8 mouse cellular contexts compared by ENCODE assay signal in genomic region chrX:162829203-162829708, GRCm38 (mm10). TPM values are rescaled to one million over a fixed set of nuclear protein-coding genes. Genes with fewer than 3 reads are reported as not detected.
DNase-seq lines count a peak whose midpoint lies in the region; ATAC-seq and TF ChIP-seq lines count a peak whose summit lies in the region.

TSS of gene Txlng (minus strand) at chrX:162829454.

- TF ChIP-seq EP300 in liver, postnatal 0 days (IDR thresholded peaks at IDR 0.05; ENCODE audit: low read depth): no peak

- intact Hi-C loops in heart, postnatal 10 days (cut with DNase I): no loop called here

- no peak for TF ChIP-seq CTCF in E14TG2a.4 (conservative IDR thresholded peaks at IDR 0.05; ENCODE audit: low read length)
- no peak for TF ChIP-seq CTCF in liver, postnatal 0 days (IDR thresholded peaks at IDR 0.05; ENCODE audit: low read depth)

- peaks cover 32% of the 10 kb centered on the region for H3K36me3 ChIP-seq in E14TG2a.4 (ENCODE audit: insufficient read depth, low read length)
- H3K36me3 ChIP-seq in forebrain, embryonic 12.5 days (replicated peaks): no peaks in the 10 kb centered on the region
- no peaks in the 10 kb centered on the region for H3K36me3 ChIP-seq in liver, postnatal 0 days (replicated peaks; ENCODE audit: insufficient read depth, low read length)
- no peaks in the 10 kb centered on the region for H3K36me3 ChIP-seq in neural tube, embryonic 14.5 days (ENCODE audit: control insufficient read depth, insufficient read depth, low read length)

- peak; percentile 98 for ATAC-seq in forebrain, embryonic 12.5 days (ENCODE audit: low FRiP score)
- ATAC-seq in liver, postnatal 0 days: peak; percentile 97
- peak; percentile 98 for ATAC-seq in neural tube, embryonic 14.5 days (ENCODE audit: low read depth)

- H3K9ac ChIP-seq in forebrain, embryonic 12.5 days: peak within 1 kb of the TSS; percentile 69
- peak within 1 kb of the TSS; percentile 68 for H3K9ac ChIP-seq in liver, postnatal 0 days (replicated peaks)
- H3K9ac ChIP-seq in neural tube, embryonic 14.5 days (replicated peaks; ENCODE audit: low read depth, low read length): peak within 1 kb of the TSS; percentile 53

- peaks cover 49% of the 10 kb centered on the region for H3K4me1 ChIP-seq in E14TG2a.4 (replicated peaks; ENCODE audit: low read depth, low read length)
- no peaks in the 10 kb centered on the region for H3K4me1 ChIP-seq in forebrain, embryonic 12.5 days
- H3K4me1 ChIP-seq in liver, postnatal 0 days (ENCODE audit: insufficient read depth): no peaks in the 10 kb centered on the region
- no peaks in the 10 kb centered on the region for H3K4me1 ChIP-seq in neural tube, embryonic 14.5 days (ENCODE audit: control insufficient read depth, insufficient read depth, low read length)

- H3K9me3 ChIP-seq in E14TG2a.4 (ENCODE audit: low read length): no peaks in the 10 kb centered on the region
- no peaks in the 10 kb centered on the region for H3K9me3 ChIP-seq in forebrain, embryonic 12.5 days
- no peaks in the 10 kb centered on the region for H3K9me3 ChIP-seq in liver, postnatal 0 days (ENCODE audit: low read length)
- no peaks in the 10 kb centered on the region for H3K9me3 ChIP-seq in neural tube, embryonic 14.5 days (ENCODE audit: control insufficient read depth, low read length)

- DNase-seq in c-Kit-positive CD71-positive TER-119-positive erythroid progenitor cells, embryonic 14.5 days (ENCODE audit: low spot score): peak; percentile 92
- peak; percentile 96 to 97 for DNase-seq in heart, postnatal 10 days
- peak; percentile 78 for DNase-seq in large intestine, adult 2 months (ENCODE audit: low read depth, low spot score)
- peak; percentile 93 for DNase-seq in liver, postnatal 0 days
- DNase-seq in testis, postnatal 10 days (ENCODE audit: low spot score): peak; percentile 90

- peak within 1 kb of the TSS; percentile 89 for H3K4me3 ChIP-seq in E14TG2a.4 (replicated peaks; ENCODE audit: low read length)
- H3K4me3 ChIP-seq in forebrain, embryonic 12.5 days (replicated peaks): peak within 1 kb of the TSS; percentile 55
- peak within 1 kb of the TSS; percentile 70 for H3K4me3 ChIP-seq in liver, postnatal 0 days (ENCODE audit: low read depth, low read length)
- peak within 1 kb of the TSS; percentile 42 for H3K4me3 ChIP-seq in neural tube, embryonic 14.5 days (ENCODE audit: low read depth, low read length)

- H3K27ac ChIP-seq in forebrain, embryonic 12.5 days: no peak within 1 kb of the TSS
- H3K27ac ChIP-seq in liver, postnatal 0 days (ENCODE audit: low read depth): peak within 1 kb of the TSS; percentile 73
- H3K27ac ChIP-seq in neural tube, embryonic 14.5 days (ENCODE audit: low read depth, low read length): no peak within 1 kb of the TSS

- H3K27me3 ChIP-seq in E14TG2a.4 (ENCODE audit: insufficient read depth, low read length): no peaks in the 10 kb centered on the region
- 0 out of 2 replicates have a peak, but pooled peaks cover 4% of the 10 kb centered on the region for H3K27me3 ChIP-seq in forebrain, embryonic 12.5 days
- no peaks in the 10 kb centered on the region for H3K27me3 ChIP-seq in liver, postnatal 0 days (ENCODE audit: insufficient read depth, low read length)
- H3K27me3 ChIP-seq in neural tube, embryonic 14.5 days (ENCODE audit: control insufficient read depth, insufficient read depth, low read length): no peaks in the 10 kb centered on the region

- peak within 1 kb of the TSS; percentile 82 for H3K4me2 ChIP-seq in forebrain, embryonic 12.5 days
- peak within 1 kb of the TSS; percentile 84 for H3K4me2 ChIP-seq in liver, postnatal 0 days (ENCODE audit: low read depth, low read length)
- peak within 1 kb of the TSS; percentile 75 for H3K4me2 ChIP-seq in neural tube, embryonic 14.5 days (ENCODE audit: low read depth, low read length)

- 25% methylated on average over 37 of the region's 37 CpGs for WGBS in forebrain, embryonic 12.5 days
- 19% methylated on average over 35 of the region's 37 CpGs for WGBS in large intestine, adult 2 months
- WGBS in liver, postnatal 0 days (ENCODE audit: insufficient replicate concordance): 21% methylated on average over 37 of the region's 37 CpGs
- 9% methylated on average over 34 of the region's 37 CpGs for WGBS in neural tube, embryonic 14.5 days

RNA-seq across cellular contexts. Expression of gene Txlng, which starts in this region (rescaled TPM):
- polyA plus RNA-seq in forebrain, embryonic 12.5 days (2016; fragmentation: Nextera tagmentation; extraction: Ambion mirVana): 16.3 and 18.8 TPM in 2 replicates
- total RNA-seq in heart, postnatal 10 days (2021): 10 to 100 TPM in 1 of 2 experiments, 1 to 10 TPM in 1; 8.9 to 10.1 TPM
- polyA plus RNA-seq in large intestine, adult 2 months (2012; rRNA removed): 2.9 and 3.5 TPM in 2 replicates
- polyA plus RNA-seq in liver, postnatal 0 days (2015; fragmentation: Nextera tagmentation; extraction: Ambion mirVana): 7.4 and 7.6 TPM in 2 replicates
- polyA plus RNA-seq in neural tube, embryonic 14.5 days (2014; fragmentation: Nextera tagmentation; extraction: Ambion mirVana): 13.6 and 15.0 TPM in 2 replicates
